Mouse (Mus musculus) heart, postnatal 0 days (tissue): ENCODE results near the gene Npy2r.

Experiments used
- CTCF ChIP-seq: IDR thresholded peaks from 2 replicates; pipeline ENCODE4 v1.5.1; 2016; ENCODE audit warnings: antibody characterized with exemption, control low read depth, low read depth
- EP300 ChIP-seq: IDR thresholded peaks from 2 replicates; pipeline ENCODE4 v1.6.1; 2016; ENCODE audit warnings: antibody characterized with exemption, low read depth

- no peak for TF ChIP-seq CTCF
- TF ChIP-seq EP300: no peak
These were observed at the start of gene Npy2r for GRCm38 (mm10) chr3:82547908-82548721.
